Mouse (Mus musculus) natural killer cell, adult 2 months (primary cell): ENCODE measurements around the gene Sar1a.
A peak's percentile ranks its signal among the peaks of the same experiment; 100 is the strongest.

ENCODE experiments used
- DNase-seq, 2 experiments: peaks; one replicate each; pipeline ENCODE4 v3.0.0; 2022; ENCODE audit warnings: low spot score in 2 of 2

Gene Sar1a

GRCm38 (mm10) chr10:61680015-61680913 is at the start of gene Sar1a:
Gene Sar1a, plus strand, starts transcription at chr10:61680299.
- peak; percentile 98 to 99 for DNase-seq

GRCm38 (mm10) chr10:61632445-61632844 is 47.7 kb upstream of the Sar1a start:
- DNase-seq, result no peak

GRCm38 (mm10) chr10:61637055-61637454 is 43.0 kb upstream of the Sar1a start:
- no peak for DNase-seq

- no peak for DNase-seq
These were observed 39.7 kb upstream of the Sar1a start for GRCm38 (mm10) chr10:61640363-61640762.

- no peak for DNase-seq
These were observed 33.5 kb upstream of the Sar1a start for GRCm38 (mm10) chr10:61646557-61646956.

- peak; percentile 60 to 68 for DNase-seq
These were observed 32.0 kb upstream of the Sar1a start, which contains the start of gene Ppa1 for GRCm38 (mm10) chr10:61647790-61648736. Gene Ppa1, plus strand, starts transcription at chr10:61648552.

- DNase-seq, result peak in 1 of 2 experiments; percentile 1
These were observed 31.1 kb upstream of the Sar1a start for GRCm38 (mm10) chr10:61648737-61649645.

GRCm38 (mm10) chr10:61654105-61654504 is 26.0 kb upstream of the Sar1a start:
- DNase-seq, result no peak

- no peak for DNase-seq
These were observed 25.4 kb upstream of the Sar1a start for GRCm38 (mm10) chr10:61654691-61655090.

GRCm38 (mm10) chr10:61655188-61655587 is 24.9 kb upstream of the Sar1a start:
- no peak for DNase-seq

- no peak for DNase-seq
These were observed 22.9 kb upstream of the Sar1a start for GRCm38 (mm10) chr10:61656928-61657882.

- DNase-seq, result peak; percentile 43 to 47
These were observed 22.1 kb upstream of the Sar1a start for GRCm38 (mm10) chr10:61657985-61658384.

- no peak for DNase-seq
These were observed 18.2 kb upstream of the Sar1a start for GRCm38 (mm10) chr10:61661887-61662286.

GRCm38 (mm10) chr10:61662391-61662988 is 17.6 kb upstream of the Sar1a start:
- DNase-seq, result no peak

- DNase-seq, result no peak
These were observed 15.0 kb upstream of the Sar1a start for GRCm38 (mm10) chr10:61665111-61665510.

- no peak for DNase-seq
These were observed 14.4 kb upstream of the Sar1a start for GRCm38 (mm10) chr10:61665651-61666050.

- no peak for DNase-seq
These were observed 10.8 kb upstream of the Sar1a start for GRCm38 (mm10) chr10:61669289-61669688.

GRCm38 (mm10) chr10:61669896-61670295 is 10.2 kb upstream of the Sar1a start:
- DNase-seq, result no peak

- no peak for DNase-seq
These were observed 9.3 kb upstream of the Sar1a start for GRCm38 (mm10) chr10:61670758-61671157.

GRCm38 (mm10) chr10:61675935-61676334 is 4.2 kb upstream of the Sar1a start:
- no peak for DNase-seq
